16 mouse cellular contexts compared by ENCODE assay signal in genomic region chr10:111746879-111747477, GRCm38 (mm10).
DNase-seq lines count a peak whose midpoint lies in the region; ATAC-seq and TF ChIP-seq lines count a peak whose summit lies in the region.
"Had no signal": no experiment of that assay in that cellular context is flagged by ENCODE, and none has a peak within 500 bp of the region (broad histone marks: within the 10 kb centered on the region; RNA-seq: fewer than 3 reads in every experiment).

No protein-coding gene starts in this region.

- H3K27ac ChIP-seq in forebrain, embryonic 15.5 days (replicated peaks), result no peak overlapping the region
- no peak overlapping the region for H3K27ac ChIP-seq in forebrain, postnatal 0 days (ENCODE audit: low read depth, low read length)
- no peak overlapping the region for H3K27ac ChIP-seq in lung, embryonic 15.5 days
- no peak overlapping the region for H3K27ac ChIP-seq in intestine, embryonic 15.5 days
- H3K27ac ChIP-seq in midbrain, embryonic 16.5 days (ENCODE audit: low read length), result no peak overlapping the region
- H3K27ac ChIP-seq: heart, embryonic 13.5 days; kidney, postnatal 0 days; liver, embryonic 13.5 days had no signal

- no peak overlapping the region for H3K4me2 ChIP-seq in forebrain, embryonic 15.5 days (replicated peaks)
- no peak overlapping the region for H3K4me2 ChIP-seq in forebrain, postnatal 0 days (ENCODE audit: low read depth)
- no peak overlapping the region for H3K4me2 ChIP-seq in lung, embryonic 15.5 days
- H3K4me2 ChIP-seq in intestine, embryonic 15.5 days (replicated peaks), result no peak overlapping the region
- no peak overlapping the region for H3K4me2 ChIP-seq in midbrain, embryonic 16.5 days (ENCODE audit: low read length)
- H3K4me2 ChIP-seq: heart, embryonic 13.5 days; liver, embryonic 13.5 days had no signal

- no peaks in the 10 kb centered on the region for H3K9me3 ChIP-seq in forebrain, embryonic 15.5 days
- H3K9me3 ChIP-seq in forebrain, postnatal 0 days (ENCODE audit: low read length), result no peaks in the 10 kb centered on the region
- H3K9me3 ChIP-seq in lung, embryonic 15.5 days, result no peaks in the 10 kb centered on the region
- no peaks in the 10 kb centered on the region for H3K9me3 ChIP-seq in intestine, embryonic 15.5 days
- no peaks in the 10 kb centered on the region for H3K9me3 ChIP-seq in midbrain, embryonic 16.5 days (replicated peaks; ENCODE audit: control insufficient read depth, low read length, poor library complexity, severe bottlenecking)
- H3K9me3 ChIP-seq: G1E; heart, embryonic 13.5 days; liver, embryonic 13.5 days; megakaryocyte, embryonic 14.5 days had no signal

- WGBS in forebrain, embryonic 15.5 days, result 92% methylated on average over 6 of the region's 6 CpGs
- WGBS in forebrain, postnatal 0 days, result 95% methylated on average over 6 of the region's 6 CpGs
- 86% methylated on average over 6 of the region's 6 CpGs for WGBS in lung, embryonic 15.5 days
- 87% methylated on average over 6 of the region's 6 CpGs for WGBS in lung, adult 2 months
- 96% methylated on average over 6 of the region's 6 CpGs for WGBS in intestine, embryonic 15.5 days
- WGBS in midbrain, embryonic 16.5 days, result 95% methylated on average over 6 of the region's 6 CpGs

- no peak for DNase-seq in forebrain, postnatal 0 days
- no peak for DNase-seq in lung, adult 2 months
- DNase-seq in gastrocnemius, postnatal 4 days (ENCODE audit: low spot score in 2 of 2), result no peak
- DNase-seq: B cell, adult 2 months; cerebellum, postnatal 10 days; liver, embryonic 13.5 days; right cerebral cortex, postnatal 25 days had no signal

- no peak overlapping the region for H3K9ac ChIP-seq in forebrain, embryonic 15.5 days (replicated peaks)
- H3K9ac ChIP-seq in forebrain, postnatal 0 days, result no peak overlapping the region
- H3K9ac ChIP-seq in lung, embryonic 15.5 days, result no peak overlapping the region
- no peak overlapping the region for H3K9ac ChIP-seq in intestine, embryonic 15.5 days
- H3K9ac ChIP-seq in midbrain, embryonic 16.5 days (ENCODE audit: low read depth, low read length), result no peak overlapping the region
- H3K9ac ChIP-seq: heart, embryonic 13.5 days; liver, embryonic 13.5 days had no signal

- no peaks in the 10 kb centered on the region for H3K36me3 ChIP-seq in forebrain, embryonic 15.5 days
- no peaks in the 10 kb centered on the region for H3K36me3 ChIP-seq in forebrain, postnatal 0 days (ENCODE audit: insufficient read depth)
- H3K36me3 ChIP-seq in lung, embryonic 15.5 days, result no peaks in the 10 kb centered on the region
- H3K36me3 ChIP-seq in intestine, embryonic 15.5 days, result no peaks in the 10 kb centered on the region
- no peaks in the 10 kb centered on the region for H3K36me3 ChIP-seq in midbrain, embryonic 16.5 days (ENCODE audit: control insufficient read depth, insufficient read depth, low read length)
- H3K36me3 ChIP-seq: G1E; heart, embryonic 13.5 days; liver, embryonic 13.5 days had no signal

- no peaks in the 10 kb centered on the region for H3K27me3 ChIP-seq in forebrain, embryonic 15.5 days
- no peaks in the 10 kb centered on the region for H3K27me3 ChIP-seq in forebrain, postnatal 0 days (ENCODE audit: insufficient read depth, low read length)
- no peaks in the 10 kb centered on the region for H3K27me3 ChIP-seq in lung, embryonic 15.5 days
- H3K27me3 ChIP-seq in intestine, embryonic 15.5 days (replicated peaks), result no peaks in the 10 kb centered on the region
- no peaks in the 10 kb centered on the region for H3K27me3 ChIP-seq in midbrain, embryonic 16.5 days (ENCODE audit: control insufficient read depth, insufficient read depth, low read depth, low read length)
- H3K27me3 ChIP-seq: heart, embryonic 13.5 days; liver, embryonic 13.5 days had no signal

- H3K4me3 ChIP-seq in forebrain, embryonic 15.5 days, result no peak overlapping the region
- H3K4me3 ChIP-seq in forebrain, postnatal 0 days (ENCODE audit: low read depth, low read length), result no peak overlapping the region
- H3K4me3 ChIP-seq in lung, embryonic 15.5 days, result no peak overlapping the region
- no peak overlapping the region for H3K4me3 ChIP-seq in lung, adult 2 months (replicated peaks; ENCODE audit: extremely low read depth, low read depth, low read length)
- no peak overlapping the region for H3K4me3 ChIP-seq in intestine, embryonic 15.5 days (replicated peaks)
- H3K4me3 ChIP-seq in midbrain, embryonic 16.5 days (ENCODE audit: low read depth, low read length), result no peak overlapping the region
- H3K4me3 ChIP-seq: heart, embryonic 13.5 days; liver, embryonic 13.5 days had no signal

- no peak for TF ChIP-seq POLR2A in lung, adult 2 months (IDR thresholded peaks at IDR 0.05; ENCODE audit: borderline replicate concordance, extremely low read depth, low read depth, low read length)

- ATAC-seq in forebrain, embryonic 15.5 days (replicated peaks), result 0 out of 2 replicates have a peak, but pooled peaks have one; percentile 43
- no peak for ATAC-seq in forebrain, postnatal 0 days
- peak; percentile 47 for ATAC-seq in lung, embryonic 15.5 days (ENCODE audit: borderline replicate concordance, extremely low read depth, low FRiP score, low TSS enrichment)
- ATAC-seq in intestine, embryonic 15.5 days, result peak; percentile 31; the same call in 1 of the 2 replicates
- ATAC-seq in midbrain, embryonic 16.5 days, result peak; percentile 25; the same call in 1 of the 2 replicates
- no peak for ATAC-seq in monocyte, adult 5-6 weeks (replicated peaks; ENCODE audit: insufficient number of reproducible peaks, low FRiP score, low TSS enrichment, poor library complexity, severe bottlenecking)

- no peaks in the 10 kb centered on the region for H3K4me1 ChIP-seq in forebrain, embryonic 15.5 days
- H3K4me1 ChIP-seq in forebrain, postnatal 0 days (ENCODE audit: insufficient read depth), result no peaks in the 10 kb centered on the region
- H3K4me1 ChIP-seq in lung, embryonic 15.5 days, result peaks cover 4% of the 10 kb centered on the region; the same call in 1 of the 2 replicates
- H3K4me1 ChIP-seq in lung, adult 2 months (ENCODE audit: control insufficient read depth, insufficient read depth, low read length), result no peaks in the 10 kb centered on the region
- no peaks in the 10 kb centered on the region for H3K4me1 ChIP-seq in intestine, embryonic 15.5 days (replicated peaks)
- H3K4me1 ChIP-seq in midbrain, embryonic 16.5 days (ENCODE audit: control insufficient read depth, insufficient read depth, low read length), result no peaks in the 10 kb centered on the region
- H3K4me1 ChIP-seq: heart, embryonic 13.5 days had no signal

- no peak for TF ChIP-seq CTCF in forebrain, postnatal 0 days (IDR thresholded peaks at IDR 0.05; ENCODE audit: low read depth)
- TF ChIP-seq CTCF in lung, adult 2 months (IDR thresholded peaks at IDR 0.05; ENCODE audit: insufficient read depth, low read length), result no peak

Comparison
In these comparisons a context has a peak if more than half of its experiments do, and no peak if none do; other contexts are left out.
1. ATAC-seq: peak in forebrain, embryonic 15.5 days (single experiment), lung, embryonic 15.5 days (single experiment), intestine, embryonic 15.5 days (single experiment) and midbrain, embryonic 16.5 days (single experiment); none in forebrain, postnatal 0 days (single experiment) and monocyte, adult 5-6 weeks (single experiment).